Mouse (Mus musculus) gastrocnemius, adult 8-10 months (tissue): ENCODE data around the gene Trak1. TPM values are rescaled to one million over a fixed set of nuclear protein-coding genes. Genes with fewer than 3 reads are reported as not detected.

Source experiments
- DNase-seq, 2 experiments: peaks; one replicate each; pipeline ENCODE4 v3.0.0; 2022; ENCODE audit warnings: low spot score in 2 of 2
- total RNA-seq, 4 experiments: library from RNA; stranded (reverse); gene quantifications; 2 replicates each; pipeline ENCODE4 v1.2.4; 2022

Gene Trak1
- total RNA-seq, 4 experiments from 2014 or later, result 133 to 200 (median 169) TPM

DNA sequence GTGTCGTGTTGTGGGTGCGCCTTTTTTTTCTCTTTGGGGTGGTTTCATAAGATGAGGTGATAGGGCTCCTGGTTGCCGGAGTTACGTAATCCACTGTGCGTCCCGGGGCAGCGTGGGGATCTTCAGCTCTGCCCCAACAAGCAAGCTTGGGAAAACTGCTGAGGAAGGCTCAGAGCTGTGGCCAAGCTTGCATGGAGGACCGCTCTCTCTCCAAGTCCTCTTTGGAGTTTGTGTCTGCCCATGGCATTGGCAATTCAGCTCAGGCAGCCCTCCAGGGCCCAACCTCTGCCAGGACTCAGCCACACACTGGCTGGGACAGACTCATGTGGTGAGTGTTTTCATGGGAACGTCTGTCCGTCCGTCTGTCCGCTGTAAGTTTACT, 69.6 kb downstream of the Trak1 start:
- DNase-seq, result peak in 1 of 2 experiments; percentile 76

DNA sequence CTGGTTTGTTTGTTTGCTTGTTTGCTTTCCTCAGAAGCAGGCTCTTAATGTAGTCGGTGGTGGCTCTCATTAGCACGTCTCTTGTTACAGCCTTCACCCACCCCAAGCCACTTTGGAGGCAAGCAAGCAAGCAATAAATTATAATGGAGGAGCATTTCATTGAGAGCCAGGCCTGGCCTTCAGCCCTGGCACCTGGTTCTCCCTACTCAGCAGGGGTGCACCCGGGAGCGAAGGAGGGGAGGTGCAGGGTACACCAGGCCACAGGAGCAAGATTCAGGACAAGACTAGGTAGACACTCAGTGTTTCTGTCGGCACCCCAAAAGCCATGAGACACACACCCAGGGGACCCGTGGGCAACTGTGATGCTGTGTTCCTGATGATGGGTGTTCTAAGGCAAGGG, 72.3 kb downstream of the Trak1 start:
- DNase-seq, result peak in 1 of 2 experiments; percentile 69

DNA sequence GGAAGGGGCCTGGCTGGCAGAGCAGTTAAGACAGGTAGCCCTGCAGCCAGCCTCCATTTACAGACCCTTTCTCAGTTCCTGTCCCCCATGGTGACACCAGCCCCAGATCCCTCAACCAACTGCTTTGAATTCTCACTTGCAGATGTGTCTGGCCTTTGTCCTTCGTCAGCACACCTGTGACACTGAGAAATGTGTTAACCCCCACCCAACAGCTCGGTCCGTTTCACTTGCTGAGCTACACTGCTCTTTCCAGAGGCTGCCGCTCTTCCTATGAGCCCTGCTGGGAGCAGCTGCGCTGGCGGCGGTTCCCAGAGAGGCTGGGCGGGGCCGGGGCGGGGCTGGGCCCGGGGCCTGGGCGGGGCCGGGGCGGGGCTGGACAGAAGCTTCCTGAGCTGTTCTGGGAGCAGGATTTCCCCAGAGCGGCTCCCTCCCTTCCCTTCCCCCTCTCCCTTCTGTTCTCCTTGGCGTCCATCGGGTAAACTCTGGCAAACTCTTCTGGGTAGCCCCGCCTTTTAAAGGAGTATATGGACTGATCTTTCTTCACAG, 74.1 kb downstream of the Trak1 start:
- DNase-seq, result peak; percentile 54 to 65

DNA sequence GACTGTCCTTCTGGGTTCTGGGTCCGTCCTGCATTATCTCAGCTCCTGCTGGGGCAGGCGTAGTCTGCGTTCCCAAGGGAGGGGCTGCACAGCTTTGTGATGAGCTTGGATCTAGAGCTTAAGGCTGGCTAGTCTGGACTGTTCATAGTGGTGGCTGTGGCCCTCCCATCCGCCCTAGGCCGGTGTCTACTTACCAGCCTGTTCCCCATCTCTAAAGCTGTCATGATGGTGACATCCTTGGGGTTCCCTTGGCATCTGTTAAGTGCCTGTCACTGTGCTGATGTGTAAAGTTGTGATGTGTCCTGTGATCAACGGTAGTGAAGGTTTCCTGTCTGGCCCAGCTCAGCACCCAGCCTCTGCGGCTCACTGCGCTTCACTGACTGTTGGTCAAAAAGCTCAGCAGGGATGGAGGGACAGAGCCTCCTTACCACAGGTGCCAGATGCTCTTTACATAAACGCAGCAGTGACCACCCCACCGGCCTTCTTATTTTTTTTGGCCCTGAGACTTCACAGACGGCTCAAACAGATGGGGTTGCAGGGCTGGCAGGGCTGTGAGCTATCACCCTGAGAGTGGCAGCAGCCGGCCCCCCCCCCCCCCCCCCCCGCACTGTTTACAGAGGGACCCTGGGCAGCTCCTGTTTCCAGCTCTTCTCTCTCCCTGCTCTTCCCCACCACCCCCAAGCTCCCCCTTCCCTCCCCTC, 74.8 kb downstream of the Trak1 start:
- no peak for DNase-seq

DNA sequence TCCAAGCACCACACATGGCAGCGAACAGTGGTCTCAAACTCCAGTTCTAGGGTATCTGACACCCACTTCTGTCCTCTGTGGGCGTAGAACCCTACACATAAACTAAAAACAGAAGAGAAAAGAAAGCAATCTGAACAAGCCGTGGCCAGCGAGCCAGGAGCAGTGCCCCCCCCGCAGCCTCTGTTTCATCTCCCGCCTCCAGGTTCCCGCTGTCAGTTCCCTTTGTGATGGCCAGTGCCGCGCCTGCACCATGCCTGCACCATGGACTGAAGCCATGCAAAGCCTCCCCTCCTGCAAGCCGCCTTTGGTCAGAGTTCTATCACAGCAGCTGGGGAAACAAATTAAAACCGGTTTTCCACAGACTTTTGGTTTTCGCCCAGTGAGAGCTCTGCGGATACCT, 75.8 kb downstream of the Trak1 start:
- no peak for DNase-seq

DNA sequence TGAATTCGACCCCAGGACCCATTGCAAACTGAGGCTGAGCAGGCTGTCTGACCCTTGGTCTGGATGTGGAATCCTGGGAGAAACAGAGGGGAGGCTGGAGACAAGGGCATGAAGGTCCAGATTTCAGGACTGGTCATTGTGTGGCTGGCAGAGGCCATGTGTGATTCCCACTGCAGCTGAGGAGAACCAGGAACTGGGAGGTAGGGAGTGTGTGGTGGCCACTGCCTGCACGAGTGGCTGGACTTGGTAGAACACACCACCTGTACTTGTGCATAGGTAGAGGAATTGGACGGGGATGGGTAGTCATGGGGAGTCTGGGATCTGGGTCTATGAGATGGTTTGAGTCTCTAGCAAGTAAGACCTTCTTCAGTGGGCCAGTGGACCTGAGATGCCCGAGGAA, 76.2 kb downstream of the Trak1 start:
- no peak for DNase-seq

DNA sequence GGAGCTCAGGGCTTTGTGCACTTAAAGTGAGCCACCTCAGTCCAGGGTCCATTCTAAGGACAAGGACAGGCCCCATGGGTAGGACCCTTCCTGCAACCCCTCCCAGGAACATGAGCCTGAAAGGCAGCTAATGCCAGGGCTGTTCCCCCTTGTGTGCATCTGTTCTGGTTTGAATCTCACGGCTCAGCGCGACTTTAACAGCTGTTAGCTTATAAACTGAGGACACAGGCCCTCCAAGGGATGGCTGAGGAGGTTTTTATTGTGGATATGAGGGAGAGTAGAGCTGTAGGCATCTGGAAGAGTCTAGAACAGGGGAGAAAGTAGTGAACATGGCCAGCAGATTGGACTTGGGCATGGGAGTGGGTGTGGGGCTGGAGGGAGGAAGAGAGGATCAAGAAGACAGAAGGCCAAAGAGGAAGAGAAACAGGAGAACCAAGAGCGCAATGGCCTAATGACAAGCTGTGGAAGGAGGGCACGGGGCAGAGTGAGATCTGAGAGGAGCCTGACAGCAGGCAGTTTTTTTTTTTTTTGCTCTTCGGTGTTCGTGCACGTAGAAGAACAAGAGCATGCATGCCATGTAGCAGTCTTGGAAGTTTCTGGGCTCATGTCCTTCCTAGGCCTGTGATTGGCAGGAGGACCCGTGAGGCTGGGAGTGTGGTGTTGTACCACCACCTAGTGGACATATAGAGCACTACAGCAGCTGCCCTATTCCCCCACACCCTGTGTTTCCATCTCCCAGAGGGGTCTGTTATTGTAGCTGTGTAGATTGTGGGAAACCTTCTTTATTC, 77.0 kb downstream of the Trak1 start:
- DNase-seq, result no peak

DNA sequence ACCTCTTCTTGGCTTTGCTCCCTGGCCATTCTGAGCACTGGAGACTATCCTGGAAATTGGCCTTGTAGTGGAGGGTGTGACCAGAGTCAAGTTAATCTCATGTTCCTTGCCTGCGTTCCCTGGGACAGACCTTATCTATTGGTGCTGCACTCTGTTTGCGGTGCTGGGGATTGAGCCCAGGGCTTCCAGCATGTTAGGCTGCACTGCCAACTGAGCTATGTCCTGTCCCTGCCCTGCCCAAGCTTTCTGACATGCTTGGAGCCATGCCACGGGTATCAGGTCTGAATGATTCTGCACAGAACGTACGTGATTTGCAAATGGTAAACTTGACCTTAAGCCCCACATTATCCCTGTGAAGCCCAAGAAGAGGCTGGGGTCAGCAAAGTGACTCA, 77.6 kb downstream of the Trak1 start:
- DNase-seq, result no peak

DNA sequence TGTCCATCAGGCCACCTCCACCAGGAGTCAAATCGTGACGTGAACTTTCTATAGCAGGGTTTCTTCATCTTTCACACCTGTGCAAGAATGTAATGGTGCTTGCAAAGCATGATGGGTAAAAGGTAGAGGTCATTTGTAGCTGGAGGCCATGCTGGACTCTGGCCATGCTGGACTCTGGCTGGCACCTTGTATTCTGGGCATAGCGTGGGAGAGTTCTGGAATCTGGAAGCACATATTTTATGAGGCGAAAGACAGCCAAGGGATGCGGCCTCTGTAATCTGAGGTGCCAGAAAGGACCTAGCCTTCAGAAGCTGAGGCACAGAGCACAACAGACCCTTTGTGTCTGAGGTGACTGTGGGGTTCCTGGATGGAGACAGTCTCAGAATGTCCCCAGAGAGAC, 78.8 kb downstream of the Trak1 start:
- DNase-seq, result no peak

DNA sequence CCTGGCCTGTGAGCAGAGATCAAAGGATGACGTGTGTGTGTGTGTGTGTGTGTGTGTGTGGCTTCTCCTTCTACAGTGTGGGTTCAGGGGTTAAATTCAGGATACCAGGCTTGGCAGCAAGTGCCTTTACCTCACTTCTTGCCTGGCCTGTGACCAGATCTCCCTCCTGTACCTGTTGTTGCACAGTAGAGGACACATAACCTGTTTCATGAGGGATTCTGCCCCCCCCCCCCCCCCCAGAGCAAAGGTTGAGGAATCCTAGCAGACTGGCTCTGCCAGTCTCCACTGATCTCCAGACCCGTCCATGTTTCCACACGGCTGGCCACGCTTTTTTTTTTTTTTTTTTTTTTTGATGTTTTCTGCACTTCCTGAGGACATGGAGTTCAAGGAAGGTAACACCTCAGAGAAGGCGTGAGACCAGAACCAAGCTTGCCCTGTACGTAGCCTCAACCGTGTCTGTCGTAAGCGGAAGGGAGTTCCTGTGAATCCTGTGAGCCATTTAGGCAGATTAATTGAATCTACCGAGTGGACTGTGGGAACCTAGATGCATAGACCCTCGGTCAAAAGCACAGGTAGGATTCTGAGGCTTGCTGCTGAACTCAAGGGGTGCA, 83.1 kb downstream of the Trak1 start:
- DNase-seq, result no peak

DNA sequence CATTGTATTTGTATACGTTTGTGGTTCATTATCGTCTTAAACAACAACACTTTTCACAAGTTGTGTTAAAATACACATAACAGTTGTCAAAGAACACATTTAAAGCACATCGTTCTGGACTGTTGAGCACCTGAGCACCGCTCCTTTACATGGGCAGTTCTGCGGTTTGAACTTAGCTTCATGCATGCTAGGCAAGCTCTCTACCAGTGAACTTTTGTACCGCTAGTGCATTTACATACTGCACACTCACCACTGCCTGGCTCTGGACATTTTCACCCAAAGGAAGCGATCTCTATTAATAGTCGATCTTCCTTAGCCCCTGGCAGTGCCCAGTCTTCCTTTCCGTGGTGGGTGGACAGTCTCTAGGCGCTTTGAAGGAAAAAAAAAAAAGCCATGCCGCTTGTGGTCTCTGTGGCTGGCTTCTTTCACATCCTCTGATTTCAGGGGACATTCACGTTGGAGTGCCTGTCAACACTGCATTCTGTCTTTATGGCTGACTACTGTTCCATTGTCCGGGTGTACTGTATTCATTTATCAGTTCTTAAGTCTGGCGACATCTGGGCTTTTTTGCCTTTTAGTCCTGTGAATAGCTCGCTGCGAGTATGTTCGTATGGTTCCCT, 84.5 kb downstream of the Trak1 start:
- no peak for DNase-seq

DNA sequence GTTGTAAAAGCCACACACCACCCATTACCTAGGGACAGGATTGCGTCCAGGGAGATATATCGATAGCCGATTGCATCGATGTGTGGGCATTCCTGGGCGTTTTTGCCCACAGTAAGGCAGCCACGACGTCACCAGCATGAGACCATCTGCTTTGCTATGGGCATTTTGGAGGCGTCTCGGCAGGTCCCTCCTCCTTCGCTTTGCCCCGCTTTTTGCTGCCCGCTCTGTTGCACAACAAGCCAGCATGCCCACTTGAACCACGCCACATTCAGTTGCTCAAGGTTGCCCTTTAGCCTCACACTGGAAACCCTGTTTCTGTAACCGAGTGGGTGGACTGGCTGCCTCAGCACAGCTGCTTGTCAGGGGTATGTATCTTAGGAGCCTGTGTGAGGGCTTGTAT, 85.3 kb downstream of the Trak1 start:
- no peak for DNase-seq

DNA sequence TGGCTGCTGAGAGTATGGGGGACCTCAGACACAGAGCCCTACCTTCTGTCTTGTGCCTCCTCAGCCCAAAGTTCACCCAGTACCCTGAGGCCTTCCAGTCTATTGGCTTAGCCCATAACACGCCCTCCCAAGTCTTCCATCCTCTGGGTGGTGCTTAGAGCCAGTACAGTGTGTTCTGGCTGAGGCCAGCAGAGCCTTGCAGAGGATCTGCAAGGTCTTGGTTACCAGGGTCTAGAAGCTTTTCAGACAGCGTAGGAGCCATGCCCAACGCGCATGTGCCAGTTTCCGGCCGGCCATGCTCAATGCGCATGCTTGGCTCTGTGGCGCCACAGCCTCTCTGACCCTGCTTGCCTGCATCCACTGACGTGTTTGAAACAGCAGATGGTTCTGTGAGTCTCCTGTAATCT, 85.9 kb downstream of the Trak1 start:
- DNase-seq, result no peak

DNA sequence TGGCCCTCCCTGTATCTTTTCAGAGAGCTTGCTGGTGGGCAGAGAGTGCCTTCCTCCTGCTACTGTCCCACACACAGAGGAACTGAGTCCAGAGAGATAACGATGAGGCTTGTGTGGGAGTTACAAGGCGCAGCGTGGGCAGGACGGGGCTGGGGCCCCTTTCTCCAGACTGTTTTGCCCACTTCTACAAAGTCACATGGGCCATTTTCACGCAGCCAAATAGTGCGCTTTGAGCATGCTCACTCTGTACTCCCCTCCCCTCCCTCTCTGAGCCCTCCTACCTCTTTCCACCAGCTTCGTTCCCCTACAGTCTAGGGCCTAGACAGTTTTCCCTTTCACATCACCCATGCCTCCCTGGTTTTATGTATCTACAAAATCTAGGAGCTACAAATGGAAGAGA, 87.3 kb downstream of the Trak1 start:
- no peak for DNase-seq

DNA sequence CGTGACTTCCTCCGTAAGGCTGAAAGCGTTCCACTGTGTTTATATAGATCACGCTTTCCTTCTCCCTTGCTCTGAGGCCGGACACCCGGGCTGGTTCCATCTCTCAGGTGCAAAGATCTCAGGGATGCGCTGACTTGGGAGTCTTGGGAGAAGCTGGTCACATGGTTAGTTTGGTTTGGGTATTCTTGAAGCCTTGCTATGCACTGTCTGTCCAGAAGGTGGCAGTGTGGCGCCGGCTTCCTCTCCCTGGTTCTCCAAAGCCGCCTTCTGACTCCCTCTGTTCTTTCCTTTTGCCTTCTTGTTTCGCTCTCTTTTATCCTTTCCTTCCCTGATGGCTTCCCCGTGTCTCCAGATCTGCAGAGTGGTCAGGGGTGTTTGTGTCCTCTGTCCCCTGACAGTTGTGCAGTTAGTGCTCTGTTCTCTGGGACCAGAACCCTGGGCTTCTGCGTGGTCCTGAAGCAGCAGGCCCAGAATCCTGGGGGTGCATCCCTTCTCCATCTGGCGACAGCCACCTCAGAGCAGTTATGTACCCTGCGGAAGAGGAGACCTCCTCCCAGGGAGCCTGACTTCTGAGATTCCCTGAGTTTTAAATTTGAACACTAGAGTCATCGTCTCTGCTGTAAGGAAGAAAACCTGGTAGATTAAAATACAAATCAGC, 87.9 kb downstream of the Trak1 start:
- peak; percentile 50 to 61 for DNase-seq

DNA sequence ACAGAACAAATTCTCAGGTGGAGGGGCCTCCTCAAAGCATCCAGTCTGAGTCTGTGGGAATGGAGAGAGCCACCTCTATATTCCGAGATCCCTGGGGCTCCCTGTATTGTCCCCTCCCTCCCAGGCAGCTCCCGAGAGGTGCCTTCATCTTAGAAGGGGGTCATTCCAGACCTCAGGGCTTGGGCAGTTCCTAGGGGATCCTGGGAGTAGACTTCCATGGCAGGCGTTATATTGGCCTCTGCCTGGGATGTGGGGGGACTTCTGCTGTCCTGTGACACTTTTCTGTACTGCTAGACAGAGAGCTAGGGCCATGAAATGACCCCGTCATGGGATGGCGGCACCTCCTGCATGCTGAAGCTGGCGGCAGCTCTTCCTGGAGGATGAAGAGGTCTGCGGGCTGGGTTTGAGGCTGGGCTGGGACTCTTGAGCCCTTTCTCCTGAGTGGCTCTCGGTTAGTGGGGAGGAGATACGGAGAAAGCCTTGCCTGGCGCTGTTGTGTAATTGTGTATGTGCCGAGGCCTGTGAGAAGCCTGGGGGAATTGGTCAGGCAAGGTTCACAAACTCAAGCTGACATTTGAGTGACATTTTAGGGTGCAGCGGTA, 88.5 kb downstream of the Trak1 start:
- DNase-seq, result no peak

DNA sequence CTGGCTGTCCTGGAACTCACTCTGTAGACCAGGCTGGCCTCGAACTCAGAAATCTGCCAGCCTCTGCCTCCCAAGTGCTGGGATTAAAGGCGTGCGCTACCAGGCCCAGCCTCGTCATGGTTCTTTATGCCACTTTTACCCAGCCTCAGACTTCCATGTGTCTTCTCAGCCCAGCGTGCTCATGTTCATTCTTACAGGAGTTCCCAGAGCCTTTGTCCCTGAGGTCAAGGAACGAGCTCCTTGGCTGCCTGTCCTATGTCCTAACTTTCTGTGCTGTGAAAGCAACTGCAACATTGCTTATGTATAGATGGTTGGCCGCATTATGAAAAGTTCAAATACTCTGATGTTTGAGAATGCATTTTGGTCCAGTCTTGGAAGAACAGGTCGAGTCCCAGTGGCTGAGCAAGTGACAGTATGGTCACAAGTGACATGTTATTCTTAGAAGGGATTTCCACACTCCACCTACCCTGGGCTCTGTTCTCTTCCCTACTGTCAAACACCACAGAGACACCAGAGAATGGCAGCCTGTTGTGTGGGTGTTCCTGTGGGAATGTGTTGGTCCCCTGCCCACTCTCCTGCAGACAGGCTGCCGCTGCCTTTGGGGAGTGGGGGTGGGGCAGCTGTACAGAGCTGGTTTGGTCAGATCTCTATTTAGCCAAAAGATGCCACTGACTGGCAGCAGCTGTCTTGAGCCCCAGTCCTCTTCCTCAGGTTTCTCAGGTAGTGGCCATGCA, 90.4 kb downstream of the Trak1 start:
- DNase-seq, result no peak

DNA sequence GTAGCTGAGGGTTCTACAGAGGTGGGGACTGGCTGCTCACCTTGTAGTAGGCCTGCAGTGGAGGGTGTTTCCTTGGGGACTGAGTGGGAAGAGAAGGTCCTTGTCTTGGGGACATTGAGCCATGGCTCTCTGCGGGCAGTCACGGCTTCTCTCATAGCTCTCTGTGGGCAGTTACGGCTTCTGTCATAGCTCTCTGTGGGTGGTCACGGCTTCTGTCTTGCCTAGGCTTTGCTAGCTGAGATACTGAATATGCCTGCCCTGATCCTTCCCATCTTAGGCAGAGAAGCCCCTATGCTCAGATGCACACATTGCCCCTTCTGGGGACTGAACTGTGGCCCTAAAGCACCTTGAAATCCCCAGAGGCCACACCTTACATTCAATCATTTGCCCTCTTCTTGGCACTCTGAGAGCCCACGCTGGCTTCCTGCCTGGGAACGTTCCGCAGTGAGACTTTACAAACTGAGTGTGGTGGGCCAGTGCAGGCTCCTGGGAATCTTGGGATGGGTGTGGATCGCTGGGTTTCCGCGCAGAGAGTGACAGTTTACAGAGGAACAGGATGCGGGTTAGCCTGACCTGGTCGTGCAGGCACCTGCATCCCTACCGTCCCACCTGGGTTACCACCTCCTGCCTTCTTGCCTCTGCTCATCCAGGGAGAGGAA, 91.1 kb downstream of the Trak1 start:
- no peak for DNase-seq

DNA sequence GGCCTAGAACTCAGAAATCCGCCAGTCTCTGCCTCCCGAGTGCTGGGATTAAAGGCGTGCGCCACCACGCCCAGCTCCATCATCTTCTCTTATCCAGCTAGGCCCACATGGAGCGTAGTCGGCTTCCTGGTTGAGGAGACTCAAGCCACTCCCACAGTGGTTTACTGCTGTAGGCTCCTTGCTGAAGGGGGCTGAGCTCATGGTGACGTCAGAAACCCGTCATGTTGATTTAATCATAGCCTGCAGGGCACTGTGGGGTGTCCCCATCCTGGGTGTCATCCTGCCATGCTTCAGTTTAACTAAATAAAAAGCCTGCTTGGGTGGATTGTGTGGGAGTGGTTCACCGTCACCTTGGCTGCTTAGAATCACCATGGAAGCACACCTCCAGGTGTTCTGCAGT, 92.0 kb downstream of the Trak1 start:
- DNase-seq, result no peak

DNA sequence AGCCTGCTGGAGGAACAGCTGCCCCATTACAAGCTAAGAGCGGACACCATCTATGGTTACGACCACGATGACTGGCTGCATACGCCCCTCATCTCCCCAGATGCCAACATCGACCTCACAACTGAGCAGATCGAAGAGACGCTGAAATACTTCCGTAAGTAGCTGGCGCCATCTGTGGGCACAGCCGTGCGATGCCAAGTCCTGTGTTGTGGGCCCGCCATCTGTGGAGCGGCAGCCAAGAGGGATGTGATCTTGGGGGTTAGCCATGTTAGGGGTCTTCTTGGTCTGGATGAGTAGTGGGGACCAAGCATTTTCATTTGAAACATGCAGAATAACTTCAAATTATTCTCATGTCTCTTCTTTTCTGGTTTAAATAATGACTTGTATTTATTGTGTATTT, 94.6 kb downstream of the Trak1 start:
- DNase-seq, result no peak
